Mouse (Mus musculus) frontal cortex, postnatal 14 days (tissue): ENCODE measurements around the gene Mif4gd.

ENCODE experiments used
- DNase-seq, 2 experiments: peaks; one replicate each; pipeline ENCODE4 v3.0.0; 2022; ENCODE audit warnings: low spot score in 2 of 2

Gene Mif4gd

DNA sequence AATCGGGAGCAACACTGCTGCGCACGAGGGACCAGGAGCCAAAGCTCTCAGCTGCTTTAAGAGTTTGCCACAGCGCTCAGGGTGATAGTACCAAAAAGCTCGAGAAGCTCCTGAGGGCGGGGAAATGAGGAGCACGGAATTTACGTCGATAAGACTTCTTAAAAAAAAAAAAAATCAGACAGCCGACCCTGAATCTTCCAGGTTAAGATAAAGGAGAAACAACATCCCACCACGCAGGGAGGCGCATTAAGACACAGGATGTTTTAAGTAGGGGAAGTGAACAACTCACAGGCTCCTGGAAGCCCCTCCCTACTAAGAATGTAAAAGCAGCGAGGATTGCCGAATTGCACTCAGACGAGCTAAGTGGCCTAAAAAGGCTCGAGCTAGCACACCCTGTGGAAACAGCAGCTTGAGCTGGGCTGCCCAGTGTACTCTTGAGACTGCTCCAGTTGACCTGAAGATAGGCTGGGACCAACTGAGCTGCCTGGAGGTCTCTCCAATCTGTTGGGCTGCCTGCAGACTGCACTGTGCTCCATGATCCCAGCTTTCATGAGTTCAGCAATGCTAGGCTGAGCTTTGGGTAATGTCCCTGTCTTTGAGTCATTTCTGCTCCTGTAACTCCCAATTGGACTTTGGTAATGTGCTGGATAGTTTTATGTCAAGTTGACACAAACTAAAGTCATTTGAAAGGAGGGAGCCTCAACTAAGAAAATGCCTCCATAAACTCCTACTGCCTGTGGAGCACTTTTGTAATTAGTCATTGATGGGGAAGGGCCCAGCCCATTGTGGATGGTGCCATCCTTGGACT lies 573 bp upstream of the Mif4gd start:
- no peak for DNase-seq

DNA sequence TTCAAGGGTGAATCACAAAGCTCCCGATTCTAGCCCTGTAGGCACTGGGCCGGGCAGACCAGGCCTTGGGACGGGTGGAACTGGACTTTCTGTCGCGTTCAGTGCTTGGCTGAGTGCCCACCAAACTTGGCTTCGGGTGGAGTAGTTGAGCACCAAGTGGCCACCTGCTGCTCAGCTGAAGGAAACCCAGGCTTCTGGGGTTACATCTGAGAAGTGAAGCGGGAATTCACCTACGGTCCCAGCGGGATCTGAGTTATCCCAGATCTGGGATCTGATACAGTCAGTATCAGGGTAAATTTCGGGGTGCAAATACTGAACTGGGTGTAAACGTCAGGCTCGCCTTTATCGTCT lies 735 bp downstream of the Mif4gd start:
- DNase-seq = peak; percentile 53 to 58

DNA sequence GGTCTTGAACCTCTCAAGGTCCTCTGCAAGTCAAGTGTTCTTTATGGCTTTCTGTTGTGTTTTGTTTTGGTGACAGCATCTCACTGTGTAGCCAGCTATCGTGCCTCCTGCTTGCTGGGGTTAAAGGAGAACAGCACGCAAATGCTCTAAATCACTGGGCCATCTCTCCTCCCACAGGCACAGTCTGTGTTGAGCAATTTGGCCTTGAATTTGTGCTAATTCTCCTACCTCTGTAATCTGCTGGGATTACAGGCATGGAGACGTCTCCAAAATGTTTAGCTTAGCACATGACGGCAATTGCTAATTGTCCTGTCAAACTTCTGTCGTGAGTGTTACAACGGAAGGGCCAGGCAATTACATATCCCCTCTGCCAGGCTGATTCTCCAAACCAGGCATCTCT lies 1.6 kb downstream of the Mif4gd start:
- DNase-seq = no peak

DNA sequence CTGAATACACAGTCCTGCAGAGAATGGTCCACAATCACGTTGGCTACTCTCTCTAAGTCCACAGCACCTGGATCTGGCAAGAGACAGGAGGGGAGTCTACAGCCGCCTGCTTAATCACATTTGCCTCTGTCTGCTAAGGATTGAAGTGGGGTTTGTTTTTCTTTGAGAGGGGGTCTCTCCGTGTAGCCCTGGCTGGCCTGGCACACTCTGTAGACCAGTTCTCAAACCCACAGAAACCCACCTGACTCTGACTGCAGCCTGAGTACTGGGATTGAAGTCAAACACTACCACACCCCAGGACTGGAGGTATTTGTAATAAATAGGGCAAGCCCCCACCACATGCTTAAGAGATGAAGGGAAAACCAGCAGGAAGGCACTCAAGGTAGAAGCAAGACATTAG lies 3.2 kb downstream of the Mif4gd start:
- DNase-seq = no peak

DNA sequence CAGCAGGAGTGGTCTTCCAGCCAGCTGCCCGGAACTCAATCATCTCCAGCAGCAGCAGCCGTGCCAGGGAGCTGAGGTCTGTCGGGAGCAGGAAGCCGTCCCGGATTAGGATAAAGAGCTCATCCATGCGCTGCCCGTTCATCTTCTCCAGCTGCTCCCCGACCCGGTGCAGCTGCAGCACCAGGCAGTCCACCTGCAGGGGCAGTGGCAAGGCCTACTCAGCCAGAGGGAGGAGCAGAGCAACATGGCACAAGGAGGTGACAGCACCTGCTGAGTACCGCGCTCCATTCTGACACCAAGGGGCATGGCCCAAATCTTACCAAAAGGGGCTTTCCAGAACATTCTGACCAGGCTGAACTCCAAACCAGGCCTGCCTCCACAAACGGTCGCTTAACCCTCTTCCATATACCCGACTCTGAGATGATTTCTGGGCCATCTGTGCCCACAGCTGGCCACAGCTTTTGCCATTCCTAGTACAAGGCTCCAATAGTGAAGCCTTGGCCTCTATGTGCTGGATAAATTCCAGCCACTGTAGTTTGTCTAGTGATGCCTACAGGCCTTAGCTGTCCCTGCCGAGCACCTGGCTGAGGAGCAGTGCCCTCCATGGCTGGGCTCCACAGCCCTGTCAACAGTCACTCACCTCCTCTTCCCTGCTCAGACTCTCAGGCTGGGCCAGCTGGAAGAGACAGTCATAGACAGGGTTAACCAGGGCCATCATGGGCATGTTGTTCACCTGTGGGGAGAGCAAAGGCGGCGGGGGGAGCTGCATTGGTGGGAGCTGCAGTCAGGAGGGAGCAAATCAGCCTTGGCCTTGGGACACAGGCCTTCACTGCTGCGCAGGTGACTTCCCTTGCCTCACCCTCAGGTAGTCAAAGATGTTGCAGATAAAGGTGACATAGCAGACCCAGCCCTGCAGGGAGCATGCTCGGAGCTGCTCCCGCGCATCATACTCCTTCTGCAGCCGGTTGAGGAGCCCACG lies 4.1 kb downstream of the Mif4gd start:
- peak; percentile 44 to 46 for DNase-seq

DNA sequence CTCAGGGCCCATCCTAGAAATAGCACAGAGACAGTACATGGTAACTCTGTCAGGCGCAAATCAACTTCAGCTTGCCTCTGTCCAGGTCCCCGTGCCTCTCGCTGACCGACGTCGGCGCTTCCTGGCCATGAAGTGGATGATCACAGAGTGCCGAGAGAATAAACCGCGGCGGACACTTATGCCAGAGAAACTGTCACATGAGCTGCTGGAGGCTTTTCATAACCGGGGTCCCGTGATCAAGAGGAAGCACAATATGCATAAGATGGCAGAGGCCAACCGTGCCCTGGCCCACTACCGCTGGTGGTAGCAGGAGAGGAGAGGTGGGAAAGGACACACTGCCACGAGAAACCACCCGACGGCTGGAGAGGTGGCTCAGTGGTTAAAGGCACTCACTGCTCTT lies 6.0 kb downstream of the Mif4gd start:
- no peak for DNase-seq

DNA sequence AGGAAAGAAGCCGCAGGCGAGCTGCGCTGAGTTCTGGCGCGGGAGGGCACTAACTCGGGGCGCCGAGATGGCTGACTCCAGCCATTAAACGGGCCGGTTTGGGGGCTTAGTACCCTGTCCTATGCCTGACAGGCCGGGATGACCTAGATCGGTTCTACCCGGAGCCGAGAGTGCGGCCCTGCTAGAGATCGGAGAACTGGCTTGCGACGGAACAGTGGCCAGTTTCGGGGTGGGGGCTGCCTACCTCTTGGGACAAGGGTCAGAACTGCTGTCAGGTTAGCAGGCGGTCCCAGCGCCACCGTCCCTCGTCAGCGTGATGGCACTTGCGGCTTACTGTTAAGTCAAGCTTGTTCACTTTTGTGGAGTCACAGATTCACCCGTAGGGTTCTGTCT lies 8.5 kb downstream of the Mif4gd start:
- DNase-seq = no peak

DNA sequence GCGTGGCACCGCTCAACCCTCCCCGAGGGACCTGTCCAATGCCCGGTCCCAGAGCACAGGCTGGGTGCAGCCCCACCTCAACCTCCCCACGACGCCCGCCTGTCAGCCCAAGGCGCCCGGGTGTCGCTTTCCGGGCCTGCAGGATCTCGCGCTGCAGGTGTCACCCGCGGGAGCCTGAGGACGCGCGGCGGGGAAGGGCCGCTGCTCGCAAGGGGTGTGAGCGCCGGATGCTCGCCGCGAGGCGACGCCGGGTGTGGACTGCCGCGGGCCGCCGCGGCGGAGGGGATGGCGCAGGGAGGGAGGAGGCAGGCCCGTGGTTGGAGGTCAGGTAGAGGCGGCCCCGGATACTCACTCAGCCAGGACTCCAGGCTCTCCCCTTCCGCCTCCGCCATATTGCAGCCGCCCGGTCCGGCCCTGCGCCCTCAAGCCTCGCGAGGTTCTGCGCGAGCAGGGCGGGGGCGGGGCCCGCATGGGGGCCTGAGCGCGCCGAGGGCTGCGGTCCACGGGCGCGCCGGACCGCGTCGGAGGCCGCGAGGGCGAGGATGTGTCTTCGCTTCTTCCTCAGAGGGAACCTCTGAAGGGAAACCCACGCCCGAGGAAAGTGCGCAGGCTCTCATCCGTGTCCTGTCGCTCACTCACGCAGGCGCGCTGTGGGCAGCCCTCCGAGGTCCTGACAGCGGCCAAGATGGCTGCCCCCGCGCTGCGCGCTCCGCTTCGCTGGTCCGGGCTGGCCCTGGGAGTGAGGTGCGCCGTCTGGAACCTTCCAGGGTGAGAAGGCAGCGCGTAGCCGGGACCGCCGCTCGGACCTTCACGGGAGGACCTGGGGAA lies 9.1 kb downstream of the Mif4gd start, which contains the start of the genes Mrps7 and Gga3:
Mrps7 (plus strand) TSS at position 450 of the 828 bp plus-strand sequence.
Gga3 (minus strand) TSS at position 576 of the 828 bp plus-strand sequence.
- DNase-seq = peak; percentile 79 to 81

DNA sequence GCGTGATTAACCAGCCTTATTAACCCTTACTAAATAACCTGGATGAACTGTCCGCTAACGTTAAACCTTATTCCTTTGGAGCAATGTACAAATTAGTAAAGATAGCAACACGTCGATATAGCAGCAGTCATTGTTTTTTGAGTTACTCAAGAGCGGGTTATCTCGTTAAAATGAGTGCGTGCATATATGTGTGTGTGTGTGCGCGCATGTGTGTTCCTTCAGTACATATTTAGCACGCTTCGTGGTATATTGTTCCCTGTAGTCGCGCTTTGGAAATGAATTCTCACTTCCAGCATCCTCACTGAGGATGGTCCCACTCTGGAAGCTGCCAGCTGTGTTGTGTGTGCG lies 9.7 kb downstream of the Mif4gd start:
- DNase-seq = no peak

DNA sequence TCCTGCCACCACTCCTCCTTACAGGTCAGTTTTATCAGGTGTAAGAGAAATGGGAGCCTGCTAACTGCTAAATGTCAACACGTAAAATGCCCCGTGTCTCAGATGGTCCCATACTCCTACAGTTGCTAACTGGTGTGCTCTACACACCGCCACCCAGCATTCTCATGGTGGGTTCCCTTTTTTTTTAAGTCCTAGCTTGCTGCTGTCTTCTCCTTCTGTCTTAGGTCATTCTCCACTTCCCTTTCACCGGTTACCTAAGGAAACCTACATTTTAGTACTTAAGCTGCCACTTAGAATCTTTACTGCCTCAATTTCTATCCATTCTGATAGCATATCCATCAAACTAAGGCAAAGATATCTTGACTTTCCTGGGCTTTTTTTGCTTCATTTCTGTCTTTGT lies 11.6 kb downstream of the Mif4gd start:
- no peak for DNase-seq

DNA sequence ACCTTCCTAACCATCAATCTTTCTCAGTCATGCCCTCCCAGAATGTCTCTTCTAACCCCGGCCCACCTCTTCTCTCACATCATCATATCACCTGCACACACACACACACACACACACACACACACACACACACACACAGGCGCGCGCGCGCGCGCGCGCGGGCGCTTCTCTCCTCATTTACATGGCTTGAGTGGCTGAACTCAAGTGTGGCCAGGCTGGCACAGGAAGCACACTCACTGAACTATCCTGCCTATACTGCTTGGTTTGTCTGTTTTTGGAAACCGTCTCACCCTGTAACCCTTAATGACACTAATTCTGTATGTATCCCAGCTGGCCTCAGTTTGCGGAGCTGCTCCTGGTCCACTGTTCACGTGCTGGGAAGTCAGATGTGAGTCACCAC lies 12.0 kb downstream of the Mif4gd start:
- no peak for DNase-seq

DNA sequence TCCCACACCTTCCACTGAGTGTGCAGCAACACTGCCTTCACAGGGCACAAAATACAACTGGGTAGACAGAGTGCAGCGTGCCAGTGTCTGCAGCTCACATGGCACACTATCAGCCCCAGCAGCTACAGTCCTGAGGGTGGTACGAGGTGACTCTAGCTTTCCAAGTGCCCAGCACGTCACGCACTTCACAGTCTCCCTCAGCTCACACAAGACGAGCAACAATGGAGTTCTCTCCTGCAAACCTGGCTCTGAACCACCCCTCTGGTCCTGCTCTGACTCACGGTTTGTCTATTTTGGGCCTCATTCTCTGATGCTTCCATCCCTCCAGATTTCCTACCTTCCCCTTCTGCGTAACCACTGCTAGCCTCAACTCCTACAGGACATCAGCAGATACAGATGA lies 13.0 kb downstream of the Mif4gd start:
- DNase-seq = no peak

DNA sequence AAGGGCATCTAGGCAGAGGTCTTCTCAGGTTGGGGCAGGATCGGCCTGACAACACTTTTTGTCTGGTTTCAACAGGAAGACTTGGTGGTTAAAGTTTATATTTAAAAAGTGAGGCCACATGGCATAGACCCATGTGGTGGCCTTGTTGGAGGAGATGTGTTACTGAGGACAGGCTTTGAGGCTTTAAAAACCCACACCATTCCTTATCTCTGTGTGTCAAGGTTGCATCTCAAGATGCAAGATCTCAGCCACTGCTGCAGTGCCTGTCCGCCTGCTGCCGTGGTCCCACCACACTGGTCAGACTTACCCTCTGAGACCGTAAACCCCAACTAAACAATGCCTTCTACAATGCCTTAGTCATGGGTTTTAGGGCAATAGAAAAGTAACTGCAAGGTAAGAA lies 14.5 kb downstream of the Mif4gd start:
- DNase-seq = no peak

DNA sequence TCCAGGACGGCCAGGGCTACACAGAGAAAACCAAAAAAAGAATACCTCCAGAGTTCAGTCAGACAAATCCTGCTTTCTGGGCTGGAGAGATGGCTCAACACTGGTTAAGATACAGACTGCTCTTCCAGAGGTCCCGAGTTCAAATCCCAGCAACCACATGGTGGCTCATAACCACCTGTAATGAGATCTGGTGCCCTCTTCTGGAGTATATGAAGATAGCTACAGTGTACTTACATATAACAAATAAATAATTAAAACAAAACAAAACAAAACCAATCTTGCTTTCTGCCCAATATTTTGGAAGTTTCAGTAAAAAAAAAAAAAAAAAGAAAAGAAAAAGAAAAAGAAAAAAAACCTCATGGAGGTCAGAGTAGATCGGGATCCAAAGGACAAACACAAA lies 17.6 kb downstream of the Mif4gd start:
- no peak for DNase-seq

DNA sequence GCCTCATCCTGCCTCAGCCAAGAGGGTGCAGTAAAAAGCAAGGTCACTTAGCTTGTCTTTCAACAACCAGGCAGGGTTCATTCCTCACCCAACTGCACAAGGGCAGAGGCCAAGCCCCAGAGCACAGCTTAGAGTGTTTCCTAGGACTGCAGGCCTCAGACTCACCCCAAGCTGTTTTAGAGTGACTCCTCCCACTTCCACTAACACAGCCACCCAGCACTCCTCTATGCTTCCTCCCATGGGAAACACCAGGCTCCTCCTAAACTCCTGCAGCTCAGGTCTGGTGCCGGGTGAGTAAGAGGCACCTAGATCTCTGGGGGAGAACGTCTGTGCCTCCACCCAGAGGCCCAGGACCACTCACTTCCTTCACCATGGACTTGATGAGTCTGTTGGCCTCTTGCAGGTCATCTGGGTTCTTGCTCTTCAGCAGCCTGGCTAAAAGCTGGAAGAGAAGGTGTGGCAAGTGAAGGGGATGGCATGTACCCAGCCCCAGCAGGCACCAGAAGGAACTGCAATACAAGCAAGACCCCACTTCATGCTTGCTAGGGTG lies 22.2 kb downstream of the Mif4gd start:
- DNase-seq = no peak

DNA sequence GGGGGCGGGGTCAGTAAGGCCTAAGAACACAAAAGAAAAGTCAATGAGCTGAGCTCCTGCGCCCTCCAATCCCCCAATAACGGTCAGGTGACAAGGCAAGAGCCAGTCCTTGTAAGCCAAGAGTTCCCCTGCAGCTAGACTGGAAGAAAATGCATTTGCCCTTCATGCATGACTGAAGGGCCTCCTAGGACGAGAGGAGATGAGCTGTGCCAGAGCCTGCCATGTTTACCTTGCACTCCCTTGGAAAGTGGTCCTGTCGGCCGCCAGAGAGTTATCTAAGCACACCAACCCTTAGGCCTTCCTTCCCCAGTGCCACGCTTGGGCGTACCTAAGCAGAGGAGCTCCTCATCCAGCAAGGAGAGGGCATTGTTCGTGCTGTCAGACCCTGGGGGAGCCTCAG lies 24.8 kb downstream of the Mif4gd start:
- DNase-seq = no peak

DNA sequence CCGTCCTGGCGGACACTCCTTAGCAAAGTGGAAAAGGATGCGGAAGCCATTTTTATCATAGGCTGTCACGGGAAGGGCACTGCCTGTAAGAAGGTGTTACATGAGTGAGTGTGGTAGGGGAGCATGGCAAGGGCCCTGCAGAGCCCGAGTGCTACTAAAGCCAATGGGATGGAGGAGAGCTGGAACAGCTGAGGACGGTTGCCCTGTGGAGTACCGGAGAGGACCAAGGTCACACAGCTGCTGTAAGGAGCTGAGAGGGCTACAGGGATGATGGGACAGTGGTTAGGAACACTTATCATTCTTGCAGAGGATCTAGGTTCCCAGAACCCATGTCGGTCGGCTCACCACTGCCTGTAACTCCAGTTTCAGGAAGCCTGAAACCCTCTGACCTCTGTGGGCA lies 26.4 kb downstream of the Mif4gd start:
- DNase-seq = no peak

DNA sequence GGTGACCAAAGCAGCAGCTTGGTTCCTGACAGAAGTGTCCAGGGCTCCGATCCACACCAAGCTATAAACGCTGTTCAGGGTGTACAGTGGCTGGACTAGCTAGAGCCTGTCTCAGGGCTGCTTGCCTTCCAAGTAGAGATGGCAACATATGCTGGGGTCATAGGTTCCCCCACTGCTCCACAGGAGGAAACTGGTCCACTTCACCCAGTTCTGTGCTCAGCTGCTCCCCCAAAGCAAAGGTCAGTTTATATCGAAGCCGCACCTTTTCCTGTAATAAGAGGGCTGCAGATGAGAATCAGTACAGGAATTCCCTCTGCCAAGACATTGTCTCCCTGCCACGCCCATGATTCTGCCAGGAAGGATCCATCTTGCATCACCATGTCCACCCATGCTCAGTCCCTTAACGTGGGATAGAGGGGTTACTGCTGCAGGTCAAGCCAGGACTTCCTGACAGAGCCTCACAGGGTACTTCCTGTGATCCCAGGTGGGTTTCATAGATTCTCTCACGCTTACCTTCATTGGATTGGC lies 27.1 kb downstream of the Mif4gd start:
- no peak for DNase-seq

DNA sequence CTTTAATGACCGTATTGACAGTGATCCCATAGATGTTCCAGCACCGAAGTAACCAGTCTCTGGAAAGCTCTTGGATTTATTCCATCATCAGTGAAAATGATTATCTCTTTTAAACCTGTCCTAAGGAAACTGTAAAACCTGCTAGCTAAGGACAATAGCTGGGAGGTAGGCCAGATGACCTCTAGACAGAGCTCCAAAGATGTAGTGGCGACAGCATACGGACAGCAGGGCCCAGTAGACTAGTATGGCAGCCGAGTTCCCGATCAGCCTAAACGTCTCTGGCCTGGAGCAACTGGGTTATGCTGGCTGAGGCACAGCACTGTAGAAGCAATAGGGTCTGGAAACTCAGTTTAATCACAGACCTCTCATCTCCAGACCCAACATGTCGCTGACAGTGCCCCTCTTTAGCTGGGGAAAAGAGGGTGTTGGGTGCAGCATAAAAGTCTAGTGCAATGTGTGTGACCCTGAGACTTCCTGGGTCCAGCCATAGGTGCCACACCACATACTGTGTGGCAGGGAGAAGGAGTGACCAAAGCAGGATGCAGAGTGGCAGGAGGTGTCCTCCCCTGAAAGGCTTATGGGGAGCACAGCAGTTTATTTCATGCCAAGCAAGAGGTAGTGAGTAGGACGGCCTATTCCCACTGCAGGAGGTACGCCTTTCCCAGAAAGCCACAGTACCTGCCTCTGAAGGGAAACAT lies 28.2 kb downstream of the Mif4gd start:
- no peak for DNase-seq

DNA sequence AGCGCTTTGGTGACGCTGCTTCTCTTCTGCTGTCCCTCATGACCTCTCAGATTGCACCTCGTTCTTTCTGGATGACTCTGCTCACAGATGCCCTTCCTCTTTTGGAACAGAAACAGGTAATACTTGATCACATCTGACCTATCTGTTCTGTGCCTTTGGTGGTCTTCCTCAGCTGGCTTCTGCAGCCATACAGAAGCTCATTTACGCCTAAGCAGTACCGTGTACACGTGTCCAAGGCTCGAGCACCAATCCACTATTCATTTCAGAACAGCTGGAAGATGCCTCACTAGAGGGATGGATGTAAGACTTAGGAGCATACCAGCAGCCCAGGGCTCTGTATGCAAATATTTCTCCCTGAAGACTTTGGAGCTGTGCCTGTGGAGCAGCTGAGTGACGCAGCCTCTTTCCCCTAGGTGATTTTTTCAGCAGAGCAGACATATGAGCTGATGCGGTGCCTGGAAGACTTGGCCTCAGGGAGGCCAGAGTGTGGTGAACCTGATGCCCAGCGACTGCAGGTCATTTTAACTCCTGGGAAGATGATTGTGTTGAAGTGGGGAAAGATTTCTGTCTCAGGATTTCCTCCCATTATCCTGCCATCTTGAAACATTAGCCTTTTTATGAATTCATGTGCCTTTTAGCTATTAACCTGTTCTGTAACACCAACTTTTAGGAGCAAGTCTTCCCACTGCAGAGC lies 29.7 kb downstream of the Mif4gd start:
- DNase-seq = no peak
